Mouse (Mus musculus): ENCODE results near the gene Dusp28.

Gene Dusp28

DNA sequence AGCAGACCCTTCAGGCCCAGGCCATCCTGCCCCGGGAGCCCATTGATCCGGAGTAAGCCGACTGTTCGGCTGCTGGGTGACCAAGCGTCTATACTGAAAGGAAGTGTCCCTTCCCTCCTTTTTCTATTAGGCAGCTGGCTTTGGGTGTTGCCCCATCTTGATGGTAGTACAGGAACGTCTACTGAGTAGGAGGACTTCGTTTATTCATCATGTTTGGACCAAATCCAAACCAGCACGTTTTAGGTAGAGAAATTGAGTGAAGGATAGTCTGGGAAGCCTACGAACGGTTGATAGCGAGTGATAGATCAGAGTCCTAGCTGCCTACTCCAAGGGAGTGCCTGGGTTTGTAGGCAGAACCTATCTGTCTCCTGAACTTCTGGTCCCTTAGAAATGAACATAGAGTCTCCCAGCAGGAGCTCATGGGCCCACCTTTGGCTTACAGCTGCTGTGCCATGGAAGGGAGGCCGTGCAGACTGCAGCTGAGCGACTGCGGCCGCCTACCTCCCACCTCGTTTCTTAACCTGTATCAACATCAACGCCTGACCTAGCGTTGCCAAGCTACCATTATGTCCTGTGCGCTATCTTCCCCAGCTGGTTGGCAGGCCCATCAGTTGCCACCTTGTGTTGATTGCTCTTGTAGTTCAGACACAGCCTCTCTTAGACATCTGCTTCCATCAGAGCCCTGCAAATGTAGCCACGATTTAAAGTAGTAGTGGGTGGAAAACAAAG, 1.0 kb downstream of the Dusp28 start:
- DNase-seq (ENCODE audit: low read depth, low spot score), result no peak

DNA sequence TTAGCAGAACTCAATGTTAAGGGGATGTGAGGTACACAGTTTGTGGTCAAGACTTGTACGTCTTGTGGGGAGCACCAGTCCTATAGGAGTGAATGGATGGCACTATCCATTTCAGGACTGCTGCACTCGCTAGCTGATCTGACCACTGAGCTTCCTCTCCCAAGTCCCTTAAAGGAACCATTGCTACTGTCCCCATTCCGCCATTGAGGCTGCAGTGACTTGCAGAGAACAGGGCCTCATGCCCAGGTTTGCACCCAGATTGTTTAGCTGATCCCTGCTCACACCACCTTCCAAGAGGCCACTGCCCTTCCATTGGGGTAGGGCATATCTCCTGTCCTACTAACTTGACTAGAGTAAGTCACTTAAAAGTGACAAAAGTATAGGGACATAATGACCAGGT, 1.9 kb downstream of the Dusp28 start:
- no peak for DNase-seq (ENCODE audit: low read depth, low spot score)

DNA sequence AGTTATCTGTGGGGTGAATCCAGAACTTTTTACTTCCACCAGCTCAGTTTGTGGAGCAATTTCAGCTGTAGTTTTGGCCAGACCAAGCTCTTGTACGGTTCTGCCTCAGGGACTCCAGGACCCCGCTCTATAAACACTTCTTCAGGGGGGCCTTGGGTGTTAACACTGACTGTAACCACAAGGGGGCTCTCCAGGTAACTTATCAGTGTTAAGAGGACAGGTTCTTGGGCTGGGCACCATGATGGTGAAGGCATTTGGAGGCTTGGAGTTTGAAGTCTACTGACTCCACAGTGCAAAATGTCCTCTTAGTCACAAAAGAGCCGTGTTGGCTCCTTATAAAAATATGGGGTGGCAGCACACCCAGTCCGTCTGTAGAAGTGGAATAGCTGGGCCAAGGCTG, 2.3 kb downstream of the Dusp28 start:
- no peak for DNase-seq (ENCODE audit: low read depth, low spot score)

DNA sequence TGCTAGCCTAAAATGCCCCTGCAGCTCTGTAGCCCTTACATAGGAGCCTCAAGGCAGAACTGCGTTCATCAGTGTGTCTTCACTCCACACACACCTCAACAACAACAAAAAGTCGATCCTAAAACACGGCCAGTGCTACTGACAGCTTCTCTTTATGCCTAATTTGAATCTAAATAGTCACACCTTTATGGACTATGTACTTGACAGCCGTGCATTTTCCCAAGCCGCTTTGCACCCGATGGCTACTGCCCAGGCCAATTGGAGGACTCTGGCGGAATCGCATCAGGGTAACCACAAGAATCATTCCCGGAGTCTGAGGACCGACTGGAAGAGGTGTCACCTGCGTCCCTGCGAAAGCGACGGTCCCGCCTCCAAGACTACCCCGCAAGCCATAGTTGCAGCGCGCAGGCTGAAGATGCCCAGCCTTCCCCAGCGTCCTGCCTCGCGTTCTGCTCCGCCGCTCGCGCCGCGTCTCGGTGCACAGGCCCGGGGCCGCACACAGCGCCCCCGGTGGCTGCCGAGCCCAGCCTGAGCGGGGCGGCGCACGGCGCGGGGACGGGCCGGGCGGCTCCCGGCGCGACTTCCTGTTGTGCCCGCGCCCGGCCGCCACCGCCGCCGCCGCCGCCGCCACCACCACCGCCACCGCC, 3.6 kb downstream of the Dusp28 start, which contains the start of gene Rnpepl1:
Gene Rnpepl1, plus strand, starts transcription at position 545 of the 647 bp plus-strand sequence.
- no peak for DNase-seq (ENCODE audit: low read depth, low spot score)

DNA sequence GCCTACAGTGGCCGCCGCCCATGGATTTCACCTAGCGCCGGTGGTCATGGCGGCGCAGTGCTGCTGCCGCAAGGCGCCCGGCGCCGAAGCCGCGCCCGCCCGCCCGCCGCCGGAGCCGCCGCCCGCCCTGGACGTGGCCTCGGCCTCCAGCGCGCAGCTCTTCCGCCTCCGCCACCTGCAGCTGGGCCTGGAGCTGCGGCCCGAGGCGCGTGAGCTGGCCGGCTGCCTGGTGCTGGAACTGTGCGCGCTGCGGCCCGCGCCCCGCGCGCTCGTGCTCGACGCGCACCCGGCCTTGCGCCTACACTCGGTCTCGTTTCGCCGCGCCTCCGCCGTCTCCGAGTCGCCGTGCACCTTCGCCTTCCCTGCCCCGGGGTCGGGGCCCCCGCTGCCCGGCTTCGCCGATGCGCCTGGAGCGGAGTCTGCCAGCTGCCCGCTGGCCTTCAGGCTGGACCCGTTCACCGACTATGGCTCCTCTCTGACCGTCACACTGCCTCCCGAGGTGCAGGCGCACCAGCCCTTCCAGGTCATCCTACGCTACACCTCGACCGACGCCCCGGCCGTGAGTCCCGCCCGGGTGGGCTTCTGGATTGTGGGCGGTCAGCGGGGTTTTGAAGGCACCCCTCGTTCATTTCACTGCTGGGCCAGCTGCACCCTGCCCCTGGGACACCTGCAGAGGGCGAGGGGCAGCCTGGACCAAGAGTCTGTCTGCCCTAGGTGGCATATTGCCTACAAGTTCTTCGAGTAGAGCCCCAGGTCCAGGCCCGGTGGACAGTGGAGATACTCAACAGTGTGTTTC, 4.3 kb downstream of the Dusp28 start:
- DNase-seq (ENCODE audit: low read depth, low spot score), result no peak

DNA sequence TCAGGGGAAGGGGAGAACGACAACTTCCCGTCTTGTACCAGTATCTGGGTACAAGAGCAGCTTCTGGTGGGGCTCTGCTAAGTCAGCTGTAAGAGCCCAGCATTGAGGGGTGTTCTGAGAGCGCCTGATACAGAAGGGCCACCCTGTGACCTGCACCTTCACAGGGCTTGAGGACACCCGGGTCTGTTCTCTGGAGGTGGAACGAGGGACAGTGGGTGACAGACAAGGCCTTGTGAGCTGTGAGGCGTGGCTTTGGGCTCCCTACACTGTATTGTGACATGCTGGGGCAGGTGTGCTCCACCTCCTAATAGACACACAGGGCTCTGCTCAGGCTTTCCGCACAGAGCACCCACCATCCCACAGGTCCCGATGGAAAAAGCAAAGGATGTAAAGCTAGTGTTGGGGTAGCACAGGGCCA, 4.9 kb downstream of the Dusp28 start:
- DNase-seq (ENCODE audit: low read depth, low spot score), result no peak

DNA sequence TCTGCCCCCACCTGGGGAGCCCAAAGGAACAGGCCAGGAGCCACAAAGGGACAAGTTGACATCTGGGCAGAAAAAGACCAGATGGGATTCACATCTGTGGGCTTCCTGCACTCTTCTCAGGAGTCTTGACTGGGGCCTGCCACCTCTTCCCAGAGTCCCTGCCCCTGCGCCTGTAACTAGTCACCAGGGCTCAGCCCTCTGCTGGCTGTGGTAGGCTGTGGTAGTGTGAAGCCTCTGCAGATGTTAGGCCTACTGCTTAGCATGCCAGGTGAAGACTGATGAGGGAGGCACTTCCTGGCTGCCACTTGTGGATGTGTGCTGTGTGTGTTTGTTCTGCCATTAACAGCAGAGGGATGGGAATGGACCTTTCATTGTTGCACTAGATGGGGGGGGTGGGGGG, 5.5 kb downstream of the Dusp28 start:
- no peak for DNase-seq (ENCODE audit: low read depth, low spot score)

DNA sequence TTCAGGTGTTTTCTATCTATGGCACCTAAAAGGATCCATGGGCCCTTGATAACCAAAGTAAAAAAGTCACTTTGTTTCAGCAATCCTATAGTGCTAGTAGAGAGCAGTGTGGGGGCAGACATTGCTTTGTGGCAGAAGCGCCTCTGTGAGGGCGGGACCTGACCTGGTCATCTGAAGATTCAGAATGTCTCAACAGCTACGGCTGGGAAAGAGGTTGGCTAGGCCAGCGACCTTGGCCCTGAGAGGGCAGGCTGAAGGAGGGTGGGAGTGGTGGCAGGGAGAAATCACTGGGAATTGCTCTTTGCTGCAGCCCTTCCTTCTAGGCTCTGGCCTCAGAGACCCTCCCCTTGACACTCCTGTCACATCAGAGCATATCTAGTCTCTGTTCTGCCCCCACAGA, 7.5 kb downstream of the Dusp28 start:
- DNase-seq (ENCODE audit: low read depth, low spot score), result no peak

DNA sequence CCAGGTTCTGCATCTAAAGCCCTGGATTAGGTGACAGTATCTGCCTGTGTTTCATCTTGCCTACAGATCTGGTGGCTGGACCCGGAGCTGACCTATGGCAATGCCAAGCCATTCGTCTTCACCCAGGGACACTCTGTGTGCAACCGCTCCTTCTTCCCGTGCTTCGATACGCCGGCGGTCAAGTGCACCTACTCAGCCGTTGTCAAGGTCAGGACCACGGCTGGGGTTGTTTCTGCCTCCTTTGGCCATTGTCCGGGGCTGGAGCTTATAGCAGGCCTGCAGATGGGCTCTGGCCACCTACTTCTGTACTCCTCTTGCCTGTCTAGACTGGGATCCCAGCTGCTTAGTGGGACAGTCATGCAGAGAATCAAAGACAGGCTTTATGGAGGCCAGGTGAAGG, 8.2 kb downstream of the Dusp28 start:
- no peak for DNase-seq (ENCODE audit: low read depth, low spot score)

DNA sequence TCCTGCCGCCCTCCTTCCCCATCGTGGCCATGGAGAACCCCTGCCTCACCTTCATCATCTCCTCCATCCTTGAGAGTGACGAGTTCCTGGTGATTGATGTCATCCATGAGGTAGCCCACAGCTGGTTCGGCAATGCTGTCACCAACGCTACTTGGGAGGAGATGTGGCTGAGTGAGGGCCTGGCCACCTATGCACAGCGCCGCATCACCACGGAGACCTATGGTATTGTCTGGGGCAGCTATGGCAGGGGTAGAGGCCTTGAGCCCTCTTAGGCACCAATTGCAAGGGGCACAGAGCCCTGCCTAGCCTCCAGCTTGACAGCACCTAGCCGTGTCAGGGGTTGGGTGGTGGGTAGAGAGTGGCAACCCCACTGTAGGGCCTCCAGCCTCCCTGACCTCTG, 9.9 kb downstream of the Dusp28 start:
- no peak for DNase-seq (ENCODE audit: low read depth, low spot score)

DNA sequence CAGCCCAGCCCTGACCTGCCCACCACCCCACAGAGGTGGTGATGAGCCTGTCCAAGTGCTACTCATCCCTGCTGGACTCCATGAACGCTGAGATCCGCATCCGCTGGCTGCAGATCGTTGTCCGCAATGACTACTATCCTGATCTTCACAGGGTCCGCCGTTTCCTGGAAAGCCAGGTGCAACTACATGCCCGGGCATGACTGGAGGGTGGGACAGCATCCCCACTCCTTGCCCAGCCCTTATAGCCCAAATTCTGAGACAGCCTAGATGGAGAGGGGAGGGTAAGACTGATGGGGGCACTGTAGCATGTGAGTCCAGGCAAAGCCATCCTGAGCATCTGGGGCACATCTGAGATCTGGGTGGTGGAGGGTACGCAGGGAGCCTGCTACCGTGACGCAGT, 12.4 kb downstream of the Dusp28 start:
- DNase-seq (ENCODE audit: low read depth, low spot score), result no peak

DNA sequence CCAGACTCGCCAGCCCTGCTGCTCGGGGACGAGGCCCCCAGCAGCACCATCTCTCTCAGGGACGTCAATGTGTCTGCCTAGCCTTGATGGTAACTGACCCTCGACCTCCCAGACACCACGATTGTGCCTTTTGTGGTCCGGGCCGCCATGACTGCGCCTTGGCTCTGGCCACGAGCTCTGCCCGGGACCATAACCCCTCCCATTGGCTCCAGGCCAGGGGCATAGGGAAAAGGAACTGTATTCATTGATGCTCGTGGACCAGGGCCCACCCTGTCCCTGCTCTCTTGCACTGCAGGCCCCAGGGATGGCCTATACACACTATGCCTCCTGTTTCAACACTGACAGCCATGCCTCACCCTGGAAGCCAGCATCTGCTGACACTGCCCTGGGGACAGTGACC, 13.0 kb downstream of the Dusp28 start:
- no peak for DNase-seq (ENCODE audit: low read depth, low spot score)

DNA sequence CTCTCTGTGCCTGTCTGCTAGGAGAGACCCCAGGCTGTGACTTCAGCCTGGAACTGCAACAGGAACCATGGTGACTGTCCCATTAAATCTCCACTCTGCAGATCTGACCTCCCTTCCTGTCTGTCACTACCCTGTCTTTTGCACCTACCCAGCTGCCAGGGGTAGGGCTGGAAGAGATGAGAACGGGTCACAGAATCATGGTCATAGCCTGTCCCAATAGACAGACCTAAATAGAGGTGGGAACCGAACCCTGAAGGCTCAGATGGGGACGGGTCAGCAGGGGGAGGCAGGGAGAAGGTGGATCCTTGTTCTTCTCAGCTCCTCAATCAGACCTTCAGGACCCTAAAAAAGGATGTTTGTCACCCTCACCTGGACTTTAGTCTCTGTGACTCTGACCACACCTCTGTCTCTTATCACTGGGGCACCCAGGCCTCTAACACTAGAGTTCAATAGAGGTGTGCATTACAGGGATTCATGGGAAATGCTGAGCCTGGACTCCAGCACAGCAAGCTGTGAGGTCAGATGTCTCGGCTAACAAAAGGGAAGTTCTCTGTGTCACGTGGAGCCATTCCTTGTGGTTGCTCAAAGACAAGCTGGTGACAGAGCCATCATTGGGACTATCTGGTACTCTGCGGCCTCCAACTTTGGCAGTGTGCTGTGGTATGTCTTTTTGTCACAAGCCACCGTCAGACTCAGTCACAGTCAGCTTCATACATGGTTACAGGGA, 13.9 kb downstream of the Dusp28 start:
- no peak for DNase-seq (ENCODE audit: low read depth, low spot score)

DNA sequence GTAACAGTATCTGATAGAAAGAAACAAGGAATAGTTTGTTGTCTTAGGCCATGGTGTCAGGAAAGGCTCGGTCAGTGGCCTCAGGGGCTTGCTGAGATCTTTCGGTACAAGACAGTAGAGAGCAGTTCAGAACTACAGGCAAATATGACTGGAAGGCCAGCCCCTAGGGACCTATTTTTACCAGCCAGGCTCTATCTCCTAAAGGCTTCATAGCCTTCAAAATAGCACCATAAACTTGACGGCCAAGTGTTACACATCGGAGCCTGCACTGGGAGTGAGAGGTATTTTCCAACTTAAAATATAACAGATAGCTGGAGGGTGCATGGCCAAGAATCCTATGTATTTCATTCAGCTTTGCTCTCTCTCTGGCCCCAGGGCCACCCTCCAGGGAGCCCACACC, 14.7 kb downstream of the Dusp28 start:
- DNase-seq (ENCODE audit: low read depth, low spot score), result no peak

DNA sequence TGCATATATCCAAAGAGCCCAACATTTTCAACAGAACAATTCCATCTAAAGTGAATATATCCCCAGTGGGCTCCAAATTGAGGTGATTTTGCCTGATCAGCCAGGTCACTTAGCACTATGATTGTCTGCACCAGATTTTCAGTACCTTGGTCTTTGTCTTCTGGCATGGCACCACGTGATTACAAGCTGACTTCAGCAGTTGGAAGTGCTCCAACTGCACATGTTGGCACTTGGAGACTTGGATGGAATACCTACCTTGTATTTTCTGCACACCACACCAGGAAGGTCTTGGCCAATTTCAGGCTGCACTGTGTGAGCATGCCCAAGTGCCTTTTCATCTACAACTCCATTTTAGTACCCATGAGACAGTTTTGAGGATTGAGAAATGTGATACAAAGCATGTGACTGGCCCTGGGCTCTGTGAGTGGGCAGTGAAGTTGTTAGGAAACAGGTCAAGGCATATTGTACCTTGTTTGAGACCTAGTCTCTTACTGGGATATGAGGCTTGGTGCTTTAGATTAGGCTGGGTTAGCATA, 23.5 kb downstream of the Dusp28 start:
- no peak for DNase-seq (ENCODE audit: low read depth, low spot score)

DNA sequence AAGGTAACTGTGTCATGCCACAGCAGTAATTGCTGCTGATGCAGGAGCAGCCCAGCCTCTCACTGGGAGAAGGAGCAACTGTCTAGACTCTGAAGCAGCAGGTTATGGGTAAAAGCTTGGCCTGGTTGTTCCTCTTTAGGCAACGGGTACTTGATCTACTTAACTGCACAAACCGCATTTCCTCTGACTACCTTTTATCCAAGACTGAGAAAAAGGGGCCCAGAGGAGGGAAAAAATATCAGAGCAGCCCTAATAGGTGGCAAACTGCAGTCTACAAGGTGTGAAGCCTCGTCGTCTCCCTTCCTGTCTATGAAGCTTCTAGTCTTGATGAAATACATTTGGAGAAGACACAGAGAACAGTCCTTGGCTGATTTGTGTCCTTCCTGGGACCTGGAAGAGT, 26.8 kb downstream of the Dusp28 start:
- no peak for DNase-seq (ENCODE audit: low read depth, low spot score)

DNA sequence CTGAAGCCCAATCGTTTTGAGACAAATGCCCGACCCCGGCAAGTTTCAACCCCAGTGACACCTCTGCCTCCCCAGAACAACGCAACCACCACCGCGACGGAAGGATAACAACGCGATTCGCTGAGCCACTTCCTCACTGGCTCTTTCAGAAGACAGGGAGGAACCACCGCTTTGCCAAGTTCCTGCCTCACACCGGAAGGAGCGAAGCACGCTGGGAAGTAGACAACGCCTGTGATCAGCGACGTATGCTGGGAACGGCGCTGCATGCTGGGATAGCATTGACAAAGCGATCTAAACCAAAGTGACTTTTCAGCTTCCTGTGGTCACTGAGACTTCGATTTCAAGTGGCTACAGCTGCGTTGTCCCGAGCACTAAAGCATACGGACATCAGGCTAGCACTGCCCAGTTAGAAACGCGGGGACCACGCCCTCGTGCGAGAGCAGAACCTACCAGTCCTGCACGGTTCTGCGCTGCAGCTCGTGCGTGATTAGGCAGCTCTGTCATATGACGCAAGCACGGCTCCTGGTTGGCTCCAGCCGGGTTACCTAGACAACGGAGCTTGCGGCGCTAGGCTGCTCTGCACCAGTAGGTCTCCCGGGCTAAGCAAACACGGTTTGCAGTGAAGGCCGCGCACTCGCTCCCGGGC, 27.5 kb downstream of the Dusp28 start, which contains the start of gene Capn10:
Gene Capn10, plus strand, starts transcription at position 195 of the 646 bp plus-strand sequence.
- peak; percentile 91 for DNase-seq (ENCODE audit: low read depth, low spot score)

DNA sequence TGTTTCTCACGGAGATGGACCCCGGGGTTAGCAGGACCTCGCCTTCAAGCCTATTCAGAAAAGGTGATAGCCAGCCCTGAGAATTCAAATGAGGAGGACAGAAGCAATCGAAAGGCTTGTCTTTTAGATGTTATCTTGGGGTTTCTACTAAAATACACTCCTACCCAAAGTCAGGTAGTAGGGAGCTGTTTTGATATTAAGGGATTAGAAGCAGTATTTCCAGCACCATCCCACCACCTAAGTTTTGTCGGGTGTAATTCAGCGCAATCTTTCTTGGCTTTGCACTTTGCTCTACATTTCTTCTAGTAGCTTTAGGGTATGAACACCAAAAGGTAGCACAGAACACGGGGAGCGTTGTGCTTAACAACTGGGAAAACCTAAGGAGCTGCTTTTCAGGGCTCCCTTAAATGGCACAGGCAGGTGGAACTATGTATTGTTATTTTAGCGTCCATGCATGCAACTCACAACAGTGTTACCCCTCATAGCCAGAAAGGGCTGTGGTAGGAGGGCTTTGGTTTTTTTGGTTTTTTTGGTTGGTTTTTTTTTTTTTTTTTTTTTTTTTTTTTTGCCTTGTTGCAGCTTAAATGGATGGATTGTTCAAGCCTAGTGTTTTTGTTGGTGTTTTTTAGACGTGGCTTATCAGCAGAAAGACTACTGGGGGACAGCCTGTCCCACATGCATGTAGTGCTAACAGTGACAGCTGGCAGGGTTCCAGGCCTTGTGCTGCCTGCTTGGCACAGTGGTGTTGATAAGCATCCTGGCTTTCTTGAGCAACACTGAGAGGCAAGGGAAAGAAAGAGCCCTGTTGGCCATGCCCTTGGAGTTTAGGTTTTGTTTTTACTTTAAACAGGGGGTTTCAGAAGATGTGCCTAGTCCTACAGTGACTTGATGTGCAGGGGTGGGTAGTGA, 28.5 kb downstream of the Dusp28 start:
- DNase-seq (ENCODE audit: low read depth, low spot score), result no peak

DNA sequence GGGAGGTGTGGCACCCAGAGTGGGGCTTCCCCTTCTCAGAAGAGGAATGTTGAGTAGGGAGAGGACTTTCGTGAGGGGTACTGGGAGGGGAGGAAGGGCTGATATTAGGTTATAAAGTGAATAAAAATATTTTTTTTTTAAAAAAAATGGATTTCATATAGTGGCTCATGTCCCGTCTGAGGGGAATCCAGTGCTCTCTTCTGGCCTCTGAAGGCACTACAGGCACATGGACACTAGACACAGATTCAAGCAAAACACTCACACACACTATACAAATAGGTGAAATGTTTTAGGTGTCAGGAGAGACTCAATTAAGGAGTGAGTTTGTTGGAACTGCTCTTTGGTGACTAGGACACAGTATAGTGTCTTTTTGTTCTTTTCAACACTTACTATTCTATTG, 29.2 kb downstream of the Dusp28 start:
- no peak for DNase-seq (ENCODE audit: low read depth, low spot score)

DNA sequence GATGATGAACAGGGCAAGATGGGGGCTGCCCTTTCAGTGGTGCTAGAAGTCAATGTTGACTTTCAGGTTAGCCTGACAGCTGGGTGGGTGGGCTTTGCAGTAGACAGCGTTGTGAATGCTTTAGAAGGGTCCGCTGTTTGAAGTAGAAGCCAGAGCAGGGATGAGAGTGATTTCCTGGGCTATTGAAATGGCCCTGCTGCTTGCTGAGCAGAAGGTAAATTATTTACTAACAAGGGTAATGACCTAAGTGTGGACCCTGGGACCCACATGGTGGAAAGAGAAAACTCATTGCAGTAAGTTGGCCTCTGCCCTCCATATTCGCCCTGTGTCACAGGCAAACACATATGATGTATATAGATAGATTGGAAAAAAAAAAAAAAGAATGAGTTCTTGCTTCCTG, 29.7 kb downstream of the Dusp28 start:
- DNase-seq (ENCODE audit: low read depth, low spot score), result no peak

All from embryo, embryonic 11.5 days (tissue).